Mouse (Mus musculus) heart, postnatal 10 days (tissue): ENCODE measurements at regions not wholly inside any gene's neighbourhood (a gene's known extent, or its start where the extent isn't known, plus 50 kb on each side); places are given as distances from the start of the nearest gene placed in this dataset.

Experiments
- microRNA-seq, 2 experiments: library from miRNA; unstranded; fragments of <30 nt; microRNA quantifications; one replicate each; pipeline ENCODE4 v1.2.0; 2022

Small RNAs in the stretch of these regions (microRNA-seq; reads per million reads assigned to microRNA genes)
- 0 reads per million in 2 experiments for gene Mir6368
